Mouse (Mus musculus): ENCODE results near the gene Olfr444. TPM values are rescaled to one million over a fixed set of nuclear protein-coding genes. Genes with fewer than 3 reads are reported as not detected.

The Olfr444 gene
- not detected in 2 replicates for polyA plus RNA-seq (2014; fragmentation: Nextera tagmentation; extraction: Ambion mirVana)

DNA sequence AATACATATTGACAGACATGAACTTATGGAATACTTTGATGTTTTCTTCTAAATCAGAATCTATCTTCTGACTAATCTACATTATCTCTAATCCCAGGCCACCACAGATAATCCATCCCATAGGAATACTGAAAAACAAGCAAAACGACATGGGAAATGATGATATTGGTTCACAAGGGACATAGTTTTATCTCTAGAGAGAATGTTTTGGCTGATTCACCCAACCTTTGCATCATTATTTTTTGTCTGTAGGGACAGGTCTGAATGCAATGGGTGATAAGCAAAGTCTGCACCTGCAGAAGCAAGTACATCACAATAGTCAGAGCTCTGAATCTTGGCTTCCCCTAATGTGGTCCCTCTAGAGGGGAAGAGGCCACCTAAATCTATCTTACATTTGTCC lies at the start of gene Olfr444:
Gene Olfr444 (plus strand): TSS at position 301 of the 400 bp plus-strand sequence.
- H3K4me2 ChIP-seq (ENCODE audit: low read depth, low read length, severe bottlenecking) = no peak within 1 kb of the TSS
- 82% methylated on average over 1 of the region's 1 CpGs for WGBS
- no peak within 1 kb of the TSS for H3K4me3 ChIP-seq (ENCODE audit: low read depth, low read length)
- no peaks in the 10 kb centered on the region for H3K36me3 ChIP-seq (ENCODE audit: control insufficient read depth, insufficient read depth, low read length)
- no peak for DNase-seq (ENCODE audit: low spot score)
- H3K9me3 ChIP-seq (ENCODE audit: control insufficient read depth, low read length) = no peaks in the 10 kb centered on the region
- no peaks in the 10 kb centered on the region for H3K4me1 ChIP-seq (replicated peaks; ENCODE audit: control insufficient read depth, insufficient read depth, low read length)
- H3K27ac ChIP-seq (ENCODE audit: low read depth, low read length) = no peak within 1 kb of the TSS
- no peak within 1 kb of the TSS for H3K9ac ChIP-seq (ENCODE audit: low read length)
- no peaks in the 10 kb centered on the region for H3K27me3 ChIP-seq (ENCODE audit: control insufficient read depth, insufficient read depth, low read length)
- no peak for ATAC-seq (replicated peaks; ENCODE audit: low FRiP score)

DNA sequence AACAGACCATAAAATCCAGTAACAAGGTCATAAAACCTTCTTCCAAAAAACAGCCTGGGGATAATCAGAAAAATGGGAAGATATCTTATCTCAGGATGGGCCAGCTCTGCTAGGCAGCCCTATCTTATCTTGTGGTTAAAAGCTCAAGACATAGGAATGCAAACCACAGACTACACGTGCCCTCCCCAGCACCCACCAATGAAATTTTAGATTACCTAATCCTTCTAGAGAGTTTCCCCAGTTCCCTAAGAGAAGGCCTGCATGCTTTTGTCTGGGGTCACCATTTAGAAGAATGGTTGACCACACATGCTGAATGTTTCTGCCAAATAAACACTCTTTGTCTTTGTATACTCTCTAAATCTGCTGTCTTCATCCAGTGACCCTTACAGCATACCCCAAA lies 48.5 kb upstream of the Olfr444 start:
- WGBS = 19% methylated on average over 1 of the region's 1 CpGs

DNA sequence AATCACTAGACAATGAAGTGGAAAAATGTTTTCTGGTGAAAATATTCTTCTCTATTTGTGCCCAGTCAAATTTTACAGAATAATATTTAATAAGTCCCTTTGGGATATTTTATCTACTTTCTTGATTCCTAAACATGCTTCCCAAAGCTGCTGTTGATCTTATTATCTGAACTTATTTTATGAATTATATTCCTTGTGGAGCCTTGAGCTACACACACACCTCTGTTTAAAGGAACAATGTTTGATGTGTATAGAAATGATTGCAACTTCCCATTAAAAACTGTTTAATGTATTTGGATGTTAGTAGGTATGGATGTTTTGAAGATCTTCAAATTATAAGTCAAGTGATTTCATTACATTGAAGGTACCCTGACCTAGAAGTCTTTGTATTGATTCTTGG lies 40.3 kb upstream of the Olfr444 start, which contains the start of gene Olfr447:
Gene Olfr447 (plus strand): TSS at position 301 of the 400 bp plus-strand sequence.
- no peak for DNase-seq (ENCODE audit: low spot score)
- ATAC-seq (replicated peaks; ENCODE audit: low FRiP score) = no peak
- Histone ChIP-seq H3K9ac (ENCODE audit: low read length) (no peak within 1 kb of the TSS), H3K4me3 (ENCODE audit: low read depth, low read length) (no peak within 1 kb of the TSS), H3K4me1 (replicated peaks; ENCODE audit: control insufficient read depth, insufficient read depth, low read length) (no peaks in the 10 kb centered on the region), H3K4me2 (ENCODE audit: low read depth, low read length, severe bottlenecking) (no peak within 1 kb of the TSS), H3K27ac (ENCODE audit: low read depth, low read length) (no peak within 1 kb of the TSS), H3K36me3 (ENCODE audit: control insufficient read depth, insufficient read depth, low read length) (no peaks in the 10 kb centered on the region), H3K27me3 (ENCODE audit: control insufficient read depth, insufficient read depth, low read length) (no peaks in the 10 kb centered on the region), H3K9me3 (ENCODE audit: control insufficient read depth, low read length) (no peaks in the 10 kb centered on the region)

More for the DNA sequence above, 48.5 kb upstream of the Olfr444 start:
- H3K4me2 ChIP-seq (ENCODE audit: low read depth, low read length, severe bottlenecking) = no peak overlapping the region
- ATAC-seq (replicated peaks; ENCODE audit: low FRiP score) (peak; percentile 55), DNase-seq (ENCODE audit: low spot score) (no peak)
- no peaks in the 10 kb centered on the region for H3K36me3 ChIP-seq (ENCODE audit: control insufficient read depth, insufficient read depth, low read length)
- H3K4me3 ChIP-seq (ENCODE audit: low read depth, low read length) = no peak overlapping the region
- no peaks in the 10 kb centered on the region for H3K4me1 ChIP-seq (replicated peaks; ENCODE audit: control insufficient read depth, insufficient read depth, low read length)
- H3K9ac ChIP-seq (ENCODE audit: low read length) = no peak overlapping the region
- no peaks in the 10 kb centered on the region for H3K27me3 ChIP-seq (ENCODE audit: control insufficient read depth, insufficient read depth, low read length)
- no peak overlapping the region for H3K27ac ChIP-seq (ENCODE audit: low read depth, low read length)
- no peaks in the 10 kb centered on the region for H3K9me3 ChIP-seq (ENCODE audit: control insufficient read depth, low read length)

DNA sequence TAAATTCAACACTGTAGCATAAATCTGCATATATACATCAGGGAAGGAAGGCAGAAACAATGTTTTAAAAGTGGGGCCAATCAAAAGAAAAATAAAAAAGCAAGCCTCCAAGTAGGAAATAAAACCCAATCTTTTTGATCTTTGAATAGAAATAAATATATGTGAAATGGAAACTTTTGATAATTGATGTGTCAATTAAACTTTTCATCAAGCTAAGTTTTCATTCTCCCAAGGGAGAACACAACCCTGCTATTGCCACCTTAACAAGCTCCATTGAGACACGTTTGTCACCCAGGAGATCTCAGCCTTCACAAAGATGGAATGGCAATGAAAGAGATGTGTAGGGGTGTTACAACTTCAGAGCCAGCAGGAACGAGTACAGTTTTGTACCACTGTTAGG lies 27.8 kb upstream of the Olfr444 start, which contains the start of gene Olfr446:
Gene Olfr446 (plus strand): TSS at position 301 of the 400 bp plus-strand sequence.
- Histone ChIP-seq H3K4me2 (ENCODE audit: low read depth, low read length, severe bottlenecking) (no peak within 1 kb of the TSS), H3K27ac (ENCODE audit: low read depth, low read length) (no peak within 1 kb of the TSS; the same call in 1 of the 2 replicates), H3K36me3 (ENCODE audit: control insufficient read depth, insufficient read depth, low read length) (no peaks in the 10 kb centered on the region), H3K27me3 (ENCODE audit: control insufficient read depth, insufficient read depth, low read length) (no peaks in the 10 kb centered on the region), H3K9me3 (ENCODE audit: control insufficient read depth, low read length) (no peaks in the 10 kb centered on the region), H3K9ac (ENCODE audit: low read length) (no peak within 1 kb of the TSS), H3K4me1 (replicated peaks; ENCODE audit: control insufficient read depth, insufficient read depth, low read length) (no peaks in the 10 kb centered on the region), H3K4me3 (ENCODE audit: low read depth, low read length) (no peak within 1 kb of the TSS)
- ATAC-seq (replicated peaks; ENCODE audit: low FRiP score) = no peak
- WGBS = 64% methylated on average over 2 of the region's 2 CpGs
- DNase-seq (ENCODE audit: low spot score) = no peak

DNA sequence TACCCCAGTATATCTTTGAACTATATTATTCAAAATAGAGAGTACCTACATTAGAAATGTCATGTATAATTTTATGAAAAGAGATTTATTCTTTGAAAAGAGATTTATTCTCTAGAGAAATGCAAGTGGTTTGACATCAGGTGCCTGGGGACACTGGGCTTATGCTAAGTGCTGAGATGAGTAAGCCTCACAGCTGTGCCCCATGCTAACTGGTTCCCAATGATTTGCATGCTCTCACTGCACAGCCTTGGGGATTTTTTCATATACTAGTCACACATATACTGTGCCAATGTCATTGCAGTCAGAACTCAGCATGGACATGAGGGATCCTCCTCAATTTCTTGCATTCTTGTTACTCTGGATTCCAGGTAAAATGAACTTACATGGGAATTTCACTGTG lies 31.5 kb downstream of the Olfr444 start:
- H3K36me3 ChIP-seq (ENCODE audit: control insufficient read depth, insufficient read depth, low read length) = no peaks in the 10 kb centered on the region
- no peaks in the 10 kb centered on the region for H3K4me1 ChIP-seq (replicated peaks; ENCODE audit: control insufficient read depth, insufficient read depth, low read length)
- H3K27me3 ChIP-seq (ENCODE audit: control insufficient read depth, insufficient read depth, low read length) = no peaks in the 10 kb centered on the region
- ATAC-seq (replicated peaks; ENCODE audit: low FRiP score) (no peak), DNase-seq (ENCODE audit: low spot score) (no peak)
- no peak overlapping the region for H3K27ac ChIP-seq (ENCODE audit: low read depth, low read length)
- H3K9ac ChIP-seq (ENCODE audit: low read length) = no peak overlapping the region
- H3K9me3 ChIP-seq (ENCODE audit: control insufficient read depth, low read length) = no peaks in the 10 kb centered on the region
- no peak overlapping the region for H3K4me3 ChIP-seq (ENCODE audit: low read depth, low read length)
- H3K4me2 ChIP-seq (ENCODE audit: low read depth, low read length, severe bottlenecking) = no peak overlapping the region

Other genes starting within 250 kb of the Olfr444 start
- 134 and 143 TPM in 2 replicates for gene Tcaf1, start 239.0 kb upstream of the Olfr444 start, polyA plus RNA-seq (2014; fragmentation: Nextera tagmentation; extraction: Ambion mirVana)
- gene Olfr453, start 209.7 kb upstream of the Olfr444 start, polyA plus RNA-seq (2014; fragmentation: Nextera tagmentation; extraction: Ambion mirVana) = not detected in 2 replicates
- not detected in 2 replicates for gene Olfr38, start 192.7 kb upstream of the Olfr444 start, polyA plus RNA-seq (2014; fragmentation: Nextera tagmentation; extraction: Ambion mirVana)
- not detected in 2 replicates for gene Olfr452, start 164.0 kb upstream of the Olfr444 start, polyA plus RNA-seq (2014; fragmentation: Nextera tagmentation; extraction: Ambion mirVana)
- gene Olfr450, start 137.1 kb upstream of the Olfr444 start, polyA plus RNA-seq (2014; fragmentation: Nextera tagmentation; extraction: Ambion mirVana) = not detected in 2 replicates
- not detected in 2 replicates for gene Olfr449, start 114.7 kb upstream of the Olfr444 start, polyA plus RNA-seq (2014; fragmentation: Nextera tagmentation; extraction: Ambion mirVana)
- gene Olfr448, start 58.6 kb upstream of the Olfr444 start, polyA plus RNA-seq (2014; fragmentation: Nextera tagmentation; extraction: Ambion mirVana) = not detected in 2 replicates
- gene Olfr447, start 40.2 kb upstream of the Olfr444 start, polyA plus RNA-seq (2014; fragmentation: Nextera tagmentation; extraction: Ambion mirVana) = not detected in 2 replicates
- gene Olfr446, start 27.7 kb upstream of the Olfr444 start, polyA plus RNA-seq (2014; fragmentation: Nextera tagmentation; extraction: Ambion mirVana) = not detected in 2 replicates
- not detected in 2 replicates for gene Olfr441, start 157.3 kb downstream of the Olfr444 start, polyA plus RNA-seq (2014; fragmentation: Nextera tagmentation; extraction: Ambion mirVana)
- gene Olfr237-ps1, start 197.5 kb downstream of the Olfr444 start, polyA plus RNA-seq (2014; fragmentation: Nextera tagmentation; extraction: Ambion mirVana) = not detected in 2 replicates
- not detected in 2 replicates for gene Olfr437, start 214.2 kb downstream of the Olfr444 start, polyA plus RNA-seq (2014; fragmentation: Nextera tagmentation; extraction: Ambion mirVana)
- gene Olfr13, start 223.1 kb downstream of the Olfr444 start, polyA plus RNA-seq (2014; fragmentation: Nextera tagmentation; extraction: Ambion mirVana) = not detected in 2 replicates
- gene Olfr435, start 248.1 kb downstream of the Olfr444 start, polyA plus RNA-seq (2014; fragmentation: Nextera tagmentation; extraction: Ambion mirVana) = not detected in 2 replicates